Mouse (Mus musculus): ENCODE measurements at regions not wholly inside any gene's neighbourhood (a gene's known extent, or its start where the extent isn't known, plus 50 kb on each side); places are given as distances from the start of the nearest gene placed in this dataset.

DNA sequence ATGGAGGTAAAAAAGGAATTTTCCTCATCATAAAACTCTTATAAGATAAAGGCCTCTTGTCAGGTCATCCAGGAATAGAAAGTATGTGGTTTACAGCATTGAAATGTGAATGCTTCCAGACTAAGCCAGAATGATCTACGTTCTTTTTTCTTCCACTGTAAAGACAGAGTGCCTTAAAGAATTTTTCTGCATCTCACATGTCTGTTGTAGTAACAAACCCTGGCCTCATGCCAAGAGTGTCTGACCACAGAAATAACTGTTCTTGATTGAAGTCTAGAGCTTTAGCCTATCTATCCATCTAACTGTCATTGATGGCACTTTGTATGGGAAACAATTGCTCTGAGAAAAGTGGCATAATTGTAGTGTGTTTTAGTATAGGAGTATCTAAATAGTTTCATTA lies 246.2 kb downstream of the Dnajb9 start:
- TF ChIP-seq MAFK (IDR thresholded peaks at IDR 0.05; ENCODE audit: insufficient read depth, low read depth, low read length): no peak
- TF ChIP-seq HCFC1 (IDR thresholded peaks at IDR 0.05; ENCODE audit: borderline replicate concordance, insufficient read depth, low read length): no peak
- no peak for TF ChIP-seq ZC3H11A (IDR thresholded peaks at IDR 0.05; ENCODE audit: borderline replicate concordance, low read depth, low read length)
- TF ChIP-seq CHD2 (IDR thresholded peaks at IDR 0.05; ENCODE audit: low read depth, low read length): no peak
- TF ChIP-seq ZNF384 (IDR thresholded peaks at IDR 0.05; ENCODE audit: low read depth, low read length): no peak
